Mouse (Mus musculus) megakaryocyte, embryonic 14.5 days (primary cell): Measurements from ENCODE around the gene Clstn2.

Source experiments
- FLI1 ChIP-seq: IDR thresholded peaks from 2 replicates; pipeline ENCODE4 v1.6.1; 2012; ENCODE audit warnings: low read length, inconsistent platforms, mixed read lengths
- GATA1 ChIP-seq: IDR thresholded peaks from 3 replicates; pipeline ENCODE4 v1.6.1; 2012; ENCODE audit warnings: mixed read lengths, low read length, inconsistent platforms, borderline replicate concordance

GRCm38 (mm10) chr9:97635351-97635750, 397.6 kb downstream of the Clstn2 start:
- no peak for TF ChIP-seq GATA1
- TF ChIP-seq FLI1 = no peak
